Mouse (Mus musculus) ES-Bruce4 (cell line): ENCODE measurements around the gene Ifitm1.

Experiments used
- CTCF ChIP-seq: IDR thresholded peaks from one replicate; pipeline ENCODE4 v1.8.1; 2011; ENCODE audit warnings: low read depth, low read length
- POLR2A ChIP-seq: IDR thresholded peaks from one replicate; pipeline ENCODE4 v1.8.1; 2011; ENCODE audit warnings: low read length; ENCODE audit not compliant: insufficient read depth

DNA sequence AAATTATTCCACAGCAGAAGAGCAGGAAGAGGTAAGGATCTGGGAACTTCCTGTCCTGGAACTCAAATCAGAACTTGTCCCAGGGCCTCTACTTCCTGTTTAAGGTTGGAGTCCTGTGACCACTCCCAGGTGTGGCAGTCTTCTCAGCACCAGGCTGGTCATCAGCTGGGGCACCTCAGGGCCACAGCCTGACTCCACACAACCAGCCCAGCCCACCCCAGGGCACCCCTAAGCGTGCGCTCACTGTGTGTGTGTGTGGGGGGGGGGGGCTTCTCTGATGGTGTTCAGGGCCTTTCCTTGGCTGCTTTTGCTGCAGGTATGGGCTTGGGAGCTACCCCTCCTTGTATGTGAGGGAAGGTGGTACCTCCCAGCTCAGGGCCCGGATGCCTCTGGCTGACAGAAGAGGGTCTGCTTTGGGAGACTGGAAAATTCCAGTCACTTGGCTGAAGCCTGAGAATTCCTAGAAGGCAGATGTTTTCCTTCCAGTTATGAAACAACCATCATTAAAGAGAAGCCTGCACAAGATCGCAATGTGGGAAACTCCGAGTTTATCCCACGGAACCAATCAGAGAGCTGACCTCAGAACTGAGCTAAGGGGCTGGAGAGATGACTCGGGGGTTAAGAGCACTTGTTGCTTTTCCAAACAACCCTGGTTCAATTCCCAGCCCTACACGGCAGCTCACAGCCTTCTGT, 4.6 kb downstream of the Ifitm1 start:
- TF ChIP-seq POLR2A (no peak), CTCF (no peak)
